Mouse (Mus musculus) heart, adult 2 months (tissue): ENCODE results near the gene Il10ra.

ENCODE experiments used
- CTCF ChIP-seq: fragments of 200-600 bp; IDR thresholded peaks from 2 replicates; pipeline ENCODE4 v1.8.1; 2022; ENCODE audit warnings: antibody characterized with exemption, mild to moderate bottlenecking, moderate library complexity
- EP300 ChIP-seq: fragments of 200-500 bp; IDR thresholded peaks from 2 replicates; pipeline ENCODE4 v1.6.1; 2011; ENCODE audit warnings: low read depth, low read length, control low read depth; ENCODE audit not compliant: insufficient read depth

DNA sequence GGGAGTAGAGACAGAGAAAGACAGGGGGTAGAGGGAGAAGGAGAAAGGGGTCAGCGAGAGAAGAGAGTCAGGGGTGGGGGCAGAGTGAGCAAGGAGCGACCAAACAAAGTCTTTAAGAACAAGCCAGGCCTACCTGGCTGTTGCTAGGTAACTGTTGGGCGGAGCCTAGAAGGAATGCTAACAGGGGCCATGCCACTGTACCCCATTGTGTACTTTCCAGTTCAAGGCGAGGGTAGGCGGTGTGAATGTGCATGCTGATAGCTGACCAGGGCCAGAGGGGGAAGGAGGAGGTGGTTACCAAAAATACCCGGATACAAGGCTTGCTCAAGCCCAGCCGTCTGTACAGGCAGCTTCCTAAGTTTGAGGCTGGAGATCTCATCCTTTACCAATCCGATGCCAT is 32.8 kb upstream of the Il10ra start:
- TF ChIP-seq CTCF, result no peak
- no peak for TF ChIP-seq EP300
